Mouse (Mus musculus) embryonic facial prominence, embryonic 10.5 days (tissue): Measurements from ENCODE around the gene Spsb2. TPM values are rescaled to one million over a fixed set of nuclear protein-coding genes. Genes with fewer than 3 reads are reported as not detected.
"Not testable (repeated sequence)": the region's sequence is repeated elsewhere in the genome, so short reads cannot be mapped to it uniquely, and the experiment has no call there.

Experiments
- DNase-seq: peaks from one replicate; pipeline ENCODE4 v3.0.0-alpha.2; 2017; ENCODE audit warnings: low spot score
- H3K27ac ChIP-seq: fragments of 300-500 bp; sonication (generic); replicated peaks from 2 replicates; pipeline ENCODE4 v1.5.1; 2016; ENCODE audit warnings: mild to moderate bottlenecking
- H3K27me3 ChIP-seq: fragments of 300-500 bp; sonication (generic); replicated peaks from 2 replicates; pipeline ENCODE4 v1.6.1; 2016; ENCODE audit warnings: low read depth, mild to moderate bottlenecking; ENCODE audit not compliant: poor library complexity, severe bottlenecking
- H3K36me3 ChIP-seq: fragments of 300-500 bp; sonication (generic); replicated peaks from 2 replicates; pipeline ENCODE4 v1.6.1; 2016; ENCODE audit warnings: mild to moderate bottlenecking, moderate library complexity
- H3K4me1 ChIP-seq: fragments of 300-500 bp; sonication (generic); 2 replicates; pipeline ENCODE4 v1.6.1; 2016
- H3K4me3 ChIP-seq: fragments of 300-500 bp; sonication (generic); 2 replicates; pipeline ENCODE4 v1.5.1; 2016; ENCODE audit warnings: mild to moderate bottlenecking, moderate library complexity
- H3K9me3 ChIP-seq: fragments of 300-500 bp; sonication (generic); 2 replicates; pipeline ENCODE4 v1.6.1; 2016; ENCODE audit warnings: mild to moderate bottlenecking
- WGBS: fragments of 180-500 bp; shearing (Covaris S2); methylation state at CpG from one replicate; pipeline ENCODE4 v1.1.7; 2016; 5-methylcytosine and 5-hydroxymethylcytosine counted together
- polyA plus RNA-seq: library from polyadenylated mRNA; unstranded; fragments of >200 nt; fragmentation: Nextera tagmentation; extraction: Ambion mirVana; gene quantifications from 2 replicates; pipeline ENCODE4 v1.2.1, GENCODE M21; 2016

Spsb2 gene
- polyA plus RNA-seq, 1 experiment from 2014 or later: 7.1 TPM

DNA sequence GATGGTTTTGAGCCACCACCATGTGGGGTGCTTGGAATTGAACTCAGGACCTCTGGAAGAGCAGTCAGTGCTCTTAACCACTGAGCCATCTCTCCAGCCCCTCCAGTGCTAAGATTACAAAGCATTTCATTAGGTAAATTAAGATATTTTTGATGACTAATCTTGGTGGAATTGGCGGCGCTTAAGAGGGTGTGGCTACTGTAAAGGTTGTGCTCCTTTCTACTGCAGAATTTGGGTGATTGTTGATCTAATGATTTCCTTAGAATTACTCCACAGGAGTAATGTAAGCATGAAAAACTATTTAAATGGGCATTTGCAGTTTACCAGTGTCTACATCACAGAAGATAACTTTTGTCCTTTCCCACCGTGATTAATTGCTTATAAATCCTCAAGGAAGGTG is 4.1 kb upstream of the Spsb2 start:
- peaks cover 37% of the 10 kb centered on the region for H3K4me1 ChIP-seq
- no peaks in the 10 kb centered on the region for H3K9me3 ChIP-seq
- no peak overlapping the region for H3K27ac ChIP-seq
- no peaks in the 10 kb centered on the region for H3K27me3 ChIP-seq
- no peak for DNase-seq
- 88% methylated on average over 3 of the region's 3 CpGs for WGBS
- H3K4me3 ChIP-seq: no peak overlapping the region
- no peaks in the 10 kb centered on the region for H3K36me3 ChIP-seq

DNA sequence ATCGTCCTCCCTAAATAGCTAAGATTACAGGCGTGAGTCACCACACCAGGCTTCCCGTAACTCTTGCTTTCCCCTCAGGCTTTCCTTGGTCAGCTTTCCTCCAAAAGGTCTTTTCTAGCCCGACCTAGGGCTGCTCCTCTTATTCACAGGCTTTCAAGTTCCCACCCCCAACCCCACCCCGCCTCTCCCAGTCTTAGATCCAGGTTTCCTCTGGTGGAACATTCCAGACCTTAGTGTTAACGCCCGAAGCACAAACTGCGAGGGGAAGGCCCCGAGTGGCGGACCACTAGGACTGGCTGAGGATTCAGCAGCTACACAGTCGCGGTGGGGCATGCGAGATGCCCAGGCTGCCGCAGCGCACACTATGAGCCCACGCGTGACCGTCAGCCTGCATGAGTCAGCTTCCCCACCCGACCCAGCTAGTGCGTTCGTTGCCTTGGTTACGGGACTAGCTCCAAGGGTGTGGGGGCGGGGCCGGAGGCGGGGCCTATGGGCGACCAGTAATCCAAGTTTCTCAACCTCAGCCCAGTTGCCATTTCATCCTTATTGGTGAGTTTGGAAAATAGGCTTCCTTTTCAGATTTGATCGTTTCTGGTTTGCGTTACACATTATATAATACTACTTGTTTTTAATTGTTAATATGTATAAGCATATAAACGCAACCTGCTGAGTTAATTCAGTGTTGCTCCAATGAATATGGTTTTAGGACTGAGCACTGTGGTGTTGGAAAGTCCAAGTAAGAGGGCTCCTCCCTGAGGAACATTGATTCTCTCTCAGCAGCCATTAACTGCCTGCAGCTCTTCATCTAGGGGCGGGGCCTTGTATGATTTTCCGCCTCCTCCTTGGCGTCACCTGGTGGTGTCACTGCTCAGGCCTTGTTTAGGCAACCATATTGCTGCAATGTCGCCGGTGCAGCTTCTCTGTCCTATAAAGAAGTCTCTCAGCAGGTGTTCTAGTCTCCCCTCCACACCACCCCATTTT is 2.8 kb upstream of the Spsb2 start:
- H3K9me3 ChIP-seq: no peaks in the 10 kb centered on the region
- DNase-seq: peak; percentile 96
- H3K27ac ChIP-seq: peak overlapping the region; percentile 91
- H3K4me1 ChIP-seq: peaks cover 50% of the 10 kb centered on the region
- 1% methylated on average over 34 of the region's 34 CpGs for WGBS
- H3K36me3 ChIP-seq: peaks cover 10% of the 10 kb centered on the region
- H3K27me3 ChIP-seq: no peaks in the 10 kb centered on the region
- H3K4me3 ChIP-seq: peak overlapping the region; percentile 66

DNA sequence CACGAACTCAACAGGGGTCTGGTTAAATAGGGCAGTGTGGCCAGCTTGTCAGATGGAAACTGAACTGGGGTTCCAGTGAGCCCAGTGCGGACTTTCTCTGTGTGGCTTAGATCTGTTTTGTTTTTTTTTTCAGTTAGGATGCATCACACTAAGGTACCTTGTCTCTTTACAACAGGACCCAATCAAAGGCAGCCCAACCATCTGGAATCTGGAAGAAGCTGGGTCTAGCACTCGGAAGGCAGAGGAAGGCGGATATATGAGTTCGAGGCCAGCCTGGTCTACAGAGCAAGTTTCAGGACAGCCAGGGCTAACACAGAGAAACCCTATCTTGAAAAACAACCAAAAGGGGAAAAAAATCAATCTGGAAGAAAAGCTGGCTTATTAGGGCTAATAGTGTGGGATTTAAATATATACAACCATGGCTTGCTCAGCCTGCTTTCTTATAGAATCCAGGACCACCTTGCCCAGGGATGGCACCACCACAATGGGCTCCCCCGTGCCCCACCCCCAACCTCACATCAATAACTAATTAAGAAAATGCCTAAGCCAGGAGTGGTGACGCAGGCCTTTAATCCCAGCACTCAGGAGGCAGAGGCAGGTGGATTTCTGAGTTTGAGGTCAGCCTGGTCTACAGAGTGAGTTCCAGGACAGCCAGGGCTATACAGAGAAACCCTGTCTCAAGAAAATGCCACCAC is 1.9 kb upstream of the Spsb2 start:
- Histone ChIP-seq H3K36me3 (peaks cover 20% of the 10 kb centered on the region), H3K4me3 (peak overlapping the region; percentile 66), H3K27me3 (no peaks in the 10 kb centered on the region), H3K27ac (peak overlapping the region; percentile 91), H3K9me3 (no peaks in the 10 kb centered on the region), H3K4me1 (peaks cover 54% of the 10 kb centered on the region)
- DNase-seq: no peak
- 75% methylated on average over 7 of the region's 7 CpGs for WGBS

DNA sequence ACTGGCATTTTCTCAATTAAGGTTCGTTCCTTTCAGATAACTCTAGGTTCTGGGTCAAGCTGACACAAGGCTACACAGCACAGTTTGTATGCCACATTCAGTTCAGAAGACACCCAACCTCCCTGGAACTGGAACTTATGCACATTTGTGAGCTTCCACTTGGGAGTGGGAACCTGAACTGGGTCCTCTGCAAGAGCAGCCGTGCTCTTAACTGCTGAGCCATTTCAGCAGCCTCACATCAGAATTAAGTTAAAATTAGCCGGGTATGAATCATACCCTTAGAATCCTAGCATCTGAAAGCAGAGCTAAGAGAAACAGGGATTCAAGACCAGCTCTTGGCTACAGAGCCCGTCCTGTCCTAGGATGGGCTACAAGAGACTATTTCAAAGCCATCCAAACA is 1.1 kb upstream of the Spsb2 start:
- WGBS: 87% methylated on average over 4 of the region's 4 CpGs
- H3K4me1 ChIP-seq: peaks cover 62% of the 10 kb centered on the region
- peaks cover 27% of the 10 kb centered on the region for H3K36me3 ChIP-seq
- no peaks in the 10 kb centered on the region for H3K9me3 ChIP-seq
- H3K4me3 ChIP-seq: no peak overlapping the region
- H3K27ac ChIP-seq: 0 out of 2 replicates have a peak overlapping the region, but pooled peaks have one; percentile 24
- DNase-seq: no peak
- no peaks in the 10 kb centered on the region for H3K27me3 ChIP-seq

DNA sequence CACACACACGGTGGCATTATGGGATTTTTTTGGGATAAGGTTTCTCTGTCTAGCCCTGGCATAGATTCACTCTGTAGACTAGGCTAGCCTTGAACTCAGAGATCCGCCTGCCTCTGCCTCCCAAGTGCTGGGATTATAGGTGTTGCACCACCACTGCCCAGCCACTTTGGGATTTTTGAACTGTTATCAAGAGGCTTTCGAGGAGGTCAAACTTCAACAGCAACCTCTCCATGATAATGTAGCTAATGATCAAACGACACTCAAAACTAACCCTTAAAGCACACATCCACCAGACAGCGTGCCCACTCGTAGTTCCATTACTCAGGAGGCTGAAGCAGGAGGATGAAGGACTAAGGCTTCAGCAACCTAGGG is 489 bp upstream of the Spsb2 start:
- Histone ChIP-seq H3K4me1 (peaks cover 65% of the 10 kb centered on the region), H3K4me3 (peak overlapping the region; percentile 66), H3K36me3 (peaks cover 33% of the 10 kb centered on the region), H3K9me3 (no peaks in the 10 kb centered on the region), H3K27ac (peak overlapping the region; percentile 87), H3K27me3 (no peaks in the 10 kb centered on the region)
- no peak for DNase-seq
- 81% methylated on average over 6 of the region's 6 CpGs for WGBS

DNA sequence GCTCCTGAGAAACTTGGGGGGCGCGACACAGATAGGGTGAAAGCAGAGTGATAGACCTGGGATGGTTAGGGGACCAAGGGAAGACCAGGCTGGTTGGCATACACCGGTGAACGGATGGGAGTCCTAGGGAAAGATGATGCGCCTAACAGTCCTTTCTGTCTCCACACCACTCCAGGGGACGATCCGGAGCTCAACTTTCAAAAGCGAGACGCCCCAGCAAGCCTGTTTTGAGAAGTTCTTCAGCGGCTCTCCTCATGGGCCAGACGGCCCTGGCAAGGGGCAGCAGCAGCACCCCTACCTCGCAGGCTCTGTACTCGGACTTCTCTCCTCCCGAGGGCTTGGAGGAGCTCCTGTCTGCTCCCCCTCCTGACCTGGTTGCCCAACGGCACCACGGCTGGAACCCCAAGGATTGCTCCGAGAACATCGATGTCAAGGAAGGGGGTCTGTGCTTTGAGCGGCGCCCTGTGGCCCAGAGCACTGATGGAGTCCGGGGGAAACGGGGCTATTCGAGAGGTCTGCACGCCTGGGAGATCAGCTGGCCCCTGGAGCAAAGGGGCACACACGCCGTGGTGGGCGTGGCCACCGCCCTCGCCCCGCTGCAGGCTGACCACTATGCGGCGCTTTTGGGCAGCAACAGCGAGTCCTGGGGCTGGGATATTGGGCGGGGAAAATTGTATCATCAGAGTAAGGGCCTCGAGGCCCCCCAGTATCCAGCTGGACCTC is 752 bp downstream of the Spsb2 start:
- peak; percentile 90 for DNase-seq
- peak overlapping the region; percentile 66 for H3K4me3 ChIP-seq
- no peaks in the 10 kb centered on the region for H3K9me3 ChIP-seq
- no peaks in the 10 kb centered on the region for H3K27me3 ChIP-seq
- peaks cover 72% of the 10 kb centered on the region for H3K4me1 ChIP-seq
- WGBS: under 1% methylated on average over 35 of the region's 35 CpGs
- peaks cover 33% of the 10 kb centered on the region for H3K36me3 ChIP-seq
- H3K27ac ChIP-seq: peak overlapping the region; percentile 87

DNA sequence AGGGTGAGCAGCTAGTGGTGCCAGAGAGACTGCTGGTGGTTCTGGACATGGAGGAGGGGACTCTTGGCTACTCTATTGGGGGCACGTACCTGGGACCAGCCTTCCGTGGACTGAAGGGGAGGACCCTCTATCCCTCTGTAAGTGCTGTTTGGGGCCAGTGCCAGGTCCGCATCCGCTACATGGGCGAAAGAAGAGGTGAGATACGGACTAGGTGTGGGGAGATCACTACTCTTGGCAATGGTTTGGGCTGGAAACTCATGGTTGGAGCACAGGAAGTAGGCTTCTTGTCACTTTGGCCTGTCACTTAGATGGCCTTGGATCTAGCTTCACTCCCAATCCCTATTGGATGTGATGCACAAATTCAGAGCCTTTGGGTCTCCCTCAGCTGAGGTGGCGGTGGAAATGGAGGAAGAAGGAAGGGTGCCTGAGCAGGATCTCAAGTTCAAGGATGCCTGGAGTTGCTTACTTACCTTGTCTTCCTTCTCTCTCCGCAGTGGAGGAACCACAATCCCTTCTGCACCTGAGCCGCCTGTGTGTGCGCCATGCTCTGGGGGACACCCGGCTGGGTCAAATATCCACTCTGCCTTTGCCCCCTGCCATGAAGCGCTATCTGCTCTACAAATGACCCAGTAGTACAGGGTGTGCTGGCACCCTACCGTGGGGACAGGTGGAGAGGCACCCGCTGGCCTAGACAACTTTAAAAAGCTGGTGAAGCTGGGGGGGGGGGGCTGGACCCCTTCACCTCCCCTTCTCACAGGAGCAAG is 1.5 kb downstream of the Spsb2 start:
- Histone ChIP-seq H3K36me3 (peaks cover 36% of the 10 kb centered on the region), H3K4me1 (peaks cover 78% of the 10 kb centered on the region), H3K9me3 (no peaks in the 10 kb centered on the region), H3K4me3 (peak overlapping the region; percentile 66), H3K27ac (peak overlapping the region; percentile 87), H3K27me3 (no peaks in the 10 kb centered on the region)
- DNase-seq: no peak
- 49% methylated on average over 14 of the region's 14 CpGs for WGBS

DNA sequence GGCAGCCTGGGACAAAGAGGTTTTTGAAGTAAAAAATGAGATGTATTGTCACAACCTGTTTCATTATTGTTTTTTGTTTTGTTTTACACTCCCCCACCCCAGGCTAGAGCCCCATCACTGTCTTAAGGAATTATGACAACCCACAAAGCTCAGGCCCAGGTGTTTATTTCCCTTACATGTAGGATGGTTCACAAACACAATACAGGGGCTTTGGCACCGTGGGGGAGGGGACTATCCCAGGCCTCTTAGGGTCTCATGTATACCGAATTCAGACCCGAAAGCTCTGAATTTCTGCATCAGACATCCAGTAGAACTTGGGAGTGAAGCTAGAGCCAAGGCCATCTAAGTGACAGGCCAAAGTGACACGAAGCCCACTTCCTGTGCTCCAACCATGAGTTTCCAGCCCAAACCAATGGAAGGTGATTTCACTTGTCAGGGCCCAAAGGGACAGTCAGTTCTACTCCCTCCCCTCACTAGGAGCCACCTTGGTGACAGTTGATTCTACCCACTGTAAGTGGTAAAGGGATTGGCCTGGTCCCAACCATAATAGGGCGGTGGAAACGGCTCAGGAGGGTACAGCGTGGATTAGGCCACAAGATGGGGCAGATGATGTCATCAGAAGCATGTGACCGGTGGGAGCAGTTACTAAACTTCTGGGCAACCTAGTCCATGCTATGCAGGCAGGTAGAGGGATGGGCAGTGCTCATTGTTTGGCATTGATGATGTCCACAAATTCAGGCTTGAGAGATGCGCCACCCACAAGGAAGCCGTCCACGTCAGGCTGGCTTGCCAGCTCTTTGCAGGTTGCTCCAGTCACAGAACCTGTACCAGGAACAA is 2.3 kb downstream of the Spsb2 start:
- H3K4me1 ChIP-seq: peaks cover 75% of the 10 kb centered on the region
- not testable (repeated sequence) for H3K9me3 ChIP-seq, H3K27me3 ChIP-seq, H3K27ac ChIP-seq, DNase-seq
- 85% methylated on average over 11 of the region's 11 CpGs for WGBS
- H3K4me3 ChIP-seq: 0 out of 2 replicates have a peak overlapping the region, but pooled peaks have one; percentile 66
- H3K36me3 ChIP-seq: peaks cover 45% of the 10 kb centered on the region

DNA sequence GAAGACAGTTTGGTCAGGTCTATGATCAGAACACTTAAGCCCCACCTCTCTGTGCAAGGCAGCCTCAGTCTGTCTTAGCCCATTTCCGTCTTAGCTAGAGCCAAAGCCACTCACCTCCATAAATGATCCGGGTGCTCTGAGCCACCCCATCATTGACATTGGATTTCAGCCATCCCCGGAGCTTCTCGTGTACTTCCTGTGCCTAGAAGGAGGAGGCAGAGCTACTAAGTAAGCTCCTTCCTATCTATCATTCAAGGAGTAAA is 2.9 kb downstream of the Spsb2 start:
- Histone ChIP-seq H3K4me3 (no peak overlapping the region), H3K27me3 (no peaks in the 10 kb centered on the region), H3K36me3 (peaks cover 50% of the 10 kb centered on the region), H3K4me1 (peaks cover 70% of the 10 kb centered on the region), H3K9me3 (no peaks in the 10 kb centered on the region), H3K27ac (no peak overlapping the region)
- no peak for DNase-seq
- 96% methylated on average over 4 of the region's 4 CpGs for WGBS

DNA sequence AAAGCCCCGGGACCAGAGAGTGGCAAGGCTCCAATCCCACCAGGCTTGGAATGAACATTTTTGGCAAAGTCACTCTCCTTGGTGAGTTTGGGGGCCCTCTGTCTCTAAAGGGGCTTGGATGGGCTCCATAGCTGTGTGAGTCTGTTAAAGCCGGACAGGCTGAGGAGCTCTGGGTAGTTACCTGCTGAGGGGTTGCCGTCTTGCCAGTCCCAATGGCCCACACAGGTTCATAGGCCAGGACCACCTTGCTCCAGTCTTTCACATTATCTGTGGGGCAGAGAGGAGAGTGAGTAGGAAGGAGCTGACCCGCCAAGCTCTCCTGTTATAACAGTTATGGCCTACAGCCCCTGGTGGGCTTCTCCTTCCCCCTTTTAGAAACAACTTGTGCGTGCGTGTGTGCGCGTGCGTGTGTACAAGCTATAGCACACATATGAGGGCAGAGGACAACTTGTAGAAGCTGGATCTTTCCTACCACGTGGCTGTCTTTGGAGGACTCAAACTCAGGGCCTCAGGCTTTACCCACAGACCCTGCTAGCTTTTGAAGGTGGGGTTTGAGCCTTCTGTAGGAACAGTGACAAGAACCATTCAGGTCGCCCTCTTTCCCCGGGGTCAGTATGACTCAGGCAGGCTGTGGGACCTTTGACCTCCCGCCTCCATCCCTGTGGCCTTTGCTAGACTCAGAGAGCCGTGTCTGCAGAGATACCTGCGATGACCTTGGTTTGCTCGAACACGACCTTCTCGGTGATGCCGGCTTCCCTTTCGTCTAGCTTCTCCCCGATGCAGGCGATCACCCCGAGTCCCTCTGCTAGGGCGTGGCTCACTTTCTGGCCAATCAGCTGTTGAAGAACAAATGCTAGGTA is 3.5 kb downstream of the Spsb2 start:
- no peaks in the 10 kb centered on the region for H3K9me3 ChIP-seq
- H3K4me3 ChIP-seq: peak overlapping the region; percentile 92
- H3K27me3 ChIP-seq: no peaks in the 10 kb centered on the region
- peaks cover 56% of the 10 kb centered on the region for H3K36me3 ChIP-seq
- DNase-seq: no peak
- peak overlapping the region; percentile 98 for H3K27ac ChIP-seq
- 85% methylated on average over 24 of the region's 24 CpGs for WGBS
- peaks cover 65% of the 10 kb centered on the region for H3K4me1 ChIP-seq

DNA sequence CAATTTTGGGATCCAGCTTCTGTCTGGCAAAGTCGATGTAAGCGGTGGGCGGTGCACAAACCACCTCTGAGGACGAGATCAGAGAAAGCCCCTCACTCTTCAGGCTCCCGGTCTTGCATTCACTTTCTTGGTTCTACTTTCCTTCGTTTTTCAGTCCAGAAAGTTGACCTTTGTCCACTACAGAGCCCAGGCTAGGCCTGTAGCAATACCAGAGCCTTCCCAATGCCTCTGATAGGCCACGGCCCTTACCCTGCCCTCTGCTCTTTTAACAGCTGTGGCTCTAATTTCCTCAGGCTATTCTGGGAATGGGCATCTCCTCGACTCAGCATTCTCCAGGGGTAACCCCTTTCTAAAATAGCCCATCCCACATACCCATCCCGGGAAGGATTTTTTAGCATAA is 4.4 kb downstream of the Spsb2 start:
- no peaks in the 10 kb centered on the region for H3K27me3 ChIP-seq
- peak overlapping the region; percentile 92 for H3K4me3 ChIP-seq
- H3K4me1 ChIP-seq: peaks cover 65% of the 10 kb centered on the region
- H3K27ac ChIP-seq: peak overlapping the region; percentile 98
- peaks cover 65% of the 10 kb centered on the region for H3K36me3 ChIP-seq
- 26% methylated on average over 9 of the region's 9 CpGs for WGBS
- DNase-seq: no peak
- H3K9me3 ChIP-seq: no peaks in the 10 kb centered on the region
